Mouse (Mus musculus): ENCODE results near the gene Hoxd9.

Hoxd9 gene

DNA sequence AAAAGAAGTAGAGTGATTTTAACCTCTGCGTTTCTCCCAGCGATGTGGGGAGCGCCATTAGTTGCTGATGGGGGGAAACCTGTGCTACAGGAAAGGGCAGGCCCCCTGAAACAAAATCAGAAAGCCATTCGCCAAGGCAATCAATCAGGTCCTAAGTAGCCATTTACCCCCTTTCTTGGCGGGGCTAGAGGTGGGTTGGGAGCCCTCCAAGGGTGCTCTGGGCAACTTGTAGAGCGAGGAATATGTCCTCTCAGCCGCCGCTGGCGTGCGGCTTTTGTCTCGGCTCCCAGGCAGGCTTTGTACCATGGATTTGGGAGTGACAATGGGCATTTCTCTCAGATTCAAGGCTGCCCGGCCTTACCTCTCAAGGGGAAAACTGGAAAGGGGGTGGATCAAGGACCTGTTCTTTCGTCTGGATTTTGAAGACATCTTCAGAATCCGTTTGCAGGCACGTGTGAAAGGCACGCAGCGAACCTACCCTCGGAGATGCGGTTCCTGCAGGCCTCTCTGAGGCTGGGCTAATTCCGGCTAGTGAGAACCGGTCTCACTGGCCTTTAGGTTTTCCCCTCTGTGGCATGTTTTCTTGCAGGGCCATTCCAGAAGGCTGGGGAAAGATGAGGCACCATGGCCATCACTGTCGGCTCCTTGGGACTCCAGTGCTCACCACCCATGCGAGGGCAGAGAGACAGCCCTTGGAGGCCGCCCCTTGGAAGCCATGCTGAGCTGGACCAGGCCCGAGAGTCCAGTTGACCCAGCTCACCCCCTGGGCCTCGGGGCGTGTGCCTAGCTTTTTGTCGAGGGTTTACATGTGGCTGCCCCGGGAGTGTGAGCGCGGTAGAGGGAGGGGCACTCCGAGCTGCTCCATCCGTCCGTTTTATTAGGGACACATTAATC is 838 bp upstream of the Hoxd9 start:
- DNase-seq (ENCODE audit: low read depth, low spot score): peak; percentile 51

DNA sequence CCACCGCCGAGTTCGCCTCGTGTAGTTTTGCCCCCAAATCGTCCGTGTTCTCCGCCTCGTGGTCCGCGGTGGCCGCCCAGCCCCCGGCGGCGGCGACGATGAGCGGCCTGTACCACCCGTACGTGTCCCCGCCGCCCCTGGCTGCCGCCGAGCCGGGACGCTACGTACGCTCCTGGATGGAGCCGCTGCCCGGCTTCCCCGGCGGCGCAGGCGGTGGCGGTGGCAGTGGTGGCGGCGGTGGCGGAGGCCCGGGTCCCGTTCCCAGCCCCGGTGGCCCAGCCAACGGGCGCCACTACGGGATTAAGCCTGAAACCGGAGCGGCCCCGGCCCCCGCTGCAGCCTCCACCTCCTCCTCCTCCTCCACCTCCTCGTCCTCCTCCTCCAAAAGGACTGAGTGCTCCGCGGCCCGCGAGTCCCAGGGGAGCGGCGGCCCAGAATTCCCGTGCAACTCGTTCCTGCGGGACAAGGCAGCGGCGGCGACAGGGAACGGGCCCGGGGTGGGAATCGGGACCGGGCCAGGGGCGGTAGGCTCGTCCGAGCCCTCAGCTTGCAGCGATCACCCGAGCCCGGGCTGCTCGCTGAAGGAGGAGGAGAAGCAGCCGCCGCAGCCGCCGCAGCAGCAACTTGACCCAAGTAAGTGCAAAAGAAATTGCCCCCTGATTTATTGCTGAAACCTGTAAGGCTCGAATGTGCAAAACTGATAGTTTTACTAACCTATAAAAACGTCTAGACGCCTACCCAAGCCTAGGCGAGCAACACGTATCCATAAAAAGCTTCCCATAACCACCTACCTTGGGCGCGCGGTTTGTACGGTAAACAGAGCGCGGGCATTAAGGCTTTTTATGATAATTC is 900 bp downstream of the Hoxd9 start:
- DNase-seq (ENCODE audit: low read depth, low spot score): peak; percentile 66

DNA sequence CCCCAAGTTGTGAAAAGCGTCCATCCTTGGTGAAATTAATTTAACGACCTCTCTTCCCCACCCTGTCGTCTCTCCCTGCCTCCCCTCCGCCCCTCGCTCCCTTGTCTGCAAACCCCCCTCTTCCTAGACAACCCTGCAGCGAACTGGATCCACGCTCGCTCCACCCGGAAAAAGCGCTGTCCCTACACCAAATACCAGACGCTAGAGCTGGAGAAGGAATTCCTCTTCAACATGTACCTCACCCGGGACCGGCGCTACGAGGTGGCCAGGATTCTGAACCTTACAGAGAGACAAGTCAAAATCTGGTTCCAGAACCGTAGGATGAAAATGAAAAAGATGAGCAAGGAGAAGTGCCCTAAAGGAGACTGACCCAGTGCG is 1.5 kb downstream of the Hoxd9 start:
- DNase-seq (ENCODE audit: low read depth, low spot score): no peak

DNA sequence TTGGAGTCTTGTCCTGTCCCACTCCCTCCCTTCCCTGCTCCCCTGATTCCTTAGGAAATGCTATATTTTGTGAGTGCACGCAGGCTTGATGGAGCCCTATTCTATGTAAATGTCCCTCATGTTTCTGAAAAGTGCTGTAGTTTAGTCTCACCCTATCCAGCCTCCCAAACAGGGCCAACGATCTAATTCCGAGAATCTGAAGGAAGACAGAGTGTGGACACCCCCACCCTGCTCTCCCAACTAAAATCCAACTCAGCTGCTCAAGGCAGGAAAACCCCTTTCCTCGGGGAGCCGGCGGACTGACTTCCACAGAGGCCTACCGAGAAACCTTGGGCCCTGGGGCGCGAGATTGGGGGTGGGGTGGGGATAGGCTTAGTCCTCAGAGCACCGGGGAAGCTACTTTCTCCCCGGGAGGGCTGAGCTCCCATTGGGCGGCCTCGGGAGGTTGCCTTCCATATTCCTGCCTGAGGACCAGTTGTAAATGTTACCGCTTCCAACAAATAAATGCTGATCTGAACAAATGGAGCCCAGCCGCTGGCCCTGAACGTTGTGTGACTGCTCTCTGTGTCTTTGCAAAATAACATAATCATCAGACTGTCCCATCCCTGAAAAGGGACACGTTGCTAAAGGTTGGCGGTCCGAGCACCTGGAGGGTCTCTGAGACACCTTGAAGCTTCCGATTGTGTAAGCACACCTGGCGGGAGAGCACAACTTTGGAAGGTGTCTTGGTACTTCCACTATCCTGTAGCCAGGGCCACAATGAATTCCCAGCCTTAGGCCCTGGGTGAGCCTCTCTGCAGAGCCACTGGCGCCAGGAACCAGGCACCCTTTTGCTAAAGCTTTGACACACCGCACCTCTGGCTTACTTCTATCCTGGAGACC is 2.4 kb downstream of the Hoxd9 start:
- no peak for DNase-seq (ENCODE audit: low read depth, low spot score)

DNA sequence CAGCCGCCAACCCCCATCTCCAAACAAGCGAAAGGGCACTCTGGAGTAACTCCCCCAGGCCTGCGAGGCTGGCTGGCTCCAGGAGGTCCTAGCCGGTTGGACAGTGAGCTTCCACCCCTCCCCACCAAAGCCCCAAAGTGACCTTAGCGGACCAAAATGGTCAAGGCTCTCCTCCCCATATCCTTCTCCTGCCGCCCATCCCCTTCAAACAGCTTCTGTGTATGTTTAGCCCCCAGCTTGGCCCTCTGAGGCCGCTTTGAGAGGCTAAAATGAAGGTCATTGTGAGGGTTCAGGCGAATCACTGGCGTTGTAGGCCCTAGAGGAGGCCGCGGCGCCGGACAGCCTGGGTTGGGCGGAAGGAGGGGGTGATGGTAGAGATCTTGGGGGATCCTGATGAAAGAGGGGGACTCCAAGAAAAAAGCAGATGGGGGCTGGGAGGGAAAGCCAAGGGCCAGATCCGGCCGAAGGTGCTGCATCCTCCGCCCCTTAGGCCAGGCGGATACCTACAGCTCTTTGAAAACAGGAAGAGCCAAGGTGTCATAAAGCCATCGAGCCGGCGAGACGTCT is 3.1 kb downstream of the Hoxd9 start:
- DNase-seq (ENCODE audit: low read depth, low spot score): no peak

DNA sequence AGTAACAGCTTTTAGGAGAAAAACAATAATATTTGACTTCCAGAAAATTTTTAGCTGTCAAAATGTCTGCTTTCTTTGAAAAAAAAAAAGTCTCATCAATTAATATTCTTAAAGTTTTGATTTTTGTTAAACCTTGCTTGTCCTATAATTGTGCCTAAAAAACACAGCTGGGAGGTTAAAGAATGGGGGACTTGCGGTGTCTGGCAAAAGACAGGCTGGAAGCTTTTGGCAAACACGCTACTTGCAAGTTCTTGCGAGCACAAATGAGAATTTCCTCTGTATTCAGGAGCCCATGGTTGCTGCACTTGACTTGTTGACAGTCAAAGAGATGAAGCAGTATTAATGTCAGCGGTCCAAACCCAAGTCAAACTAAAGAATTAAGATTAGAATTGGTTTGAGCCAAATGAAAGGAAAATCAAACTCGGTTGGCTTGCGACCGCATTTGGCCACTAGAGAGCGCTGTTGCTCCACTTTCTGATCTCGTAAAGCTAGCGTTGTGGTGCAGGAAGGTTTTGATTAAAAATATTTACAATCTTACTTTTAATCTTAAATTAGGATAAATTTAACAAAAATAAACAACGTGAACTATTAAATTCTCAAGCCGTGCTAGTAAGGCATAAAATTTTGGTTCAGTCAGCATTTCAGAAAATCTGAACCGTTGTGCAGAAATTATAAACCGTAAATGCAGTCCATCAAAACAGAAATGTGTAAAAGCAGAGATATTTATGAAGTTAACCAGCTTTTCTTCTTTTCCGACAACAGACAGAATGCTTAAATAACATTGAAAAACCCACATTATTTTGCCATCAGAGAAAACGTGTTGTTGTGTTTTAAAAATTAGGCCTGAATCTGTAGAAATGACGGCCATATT is 4.7 kb downstream of the Hoxd9 start:
- DNase-seq (ENCODE audit: low read depth, low spot score): peak; percentile 69

DNA sequence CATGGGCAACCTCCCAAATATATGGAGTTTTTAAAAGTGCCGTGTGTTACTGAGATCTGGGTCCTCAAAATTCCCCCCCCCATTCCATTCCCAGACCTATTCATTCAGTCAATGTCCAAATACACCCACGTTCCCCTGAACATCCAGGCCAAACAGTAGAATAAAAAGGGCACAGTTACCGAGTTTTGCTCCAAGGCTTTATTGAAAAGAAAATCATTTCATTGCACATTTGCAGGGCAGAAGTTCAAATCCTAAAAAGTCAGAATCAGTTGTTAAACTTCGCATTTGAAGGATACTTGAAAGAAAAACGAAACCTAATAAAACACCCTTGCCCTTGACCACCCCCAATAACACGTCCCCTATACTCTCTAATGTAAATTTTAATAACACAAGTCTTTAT is 5.3 kb downstream of the Hoxd9 start:
- DNase-seq (ENCODE audit: low read depth, low spot score): no peak

DNA sequence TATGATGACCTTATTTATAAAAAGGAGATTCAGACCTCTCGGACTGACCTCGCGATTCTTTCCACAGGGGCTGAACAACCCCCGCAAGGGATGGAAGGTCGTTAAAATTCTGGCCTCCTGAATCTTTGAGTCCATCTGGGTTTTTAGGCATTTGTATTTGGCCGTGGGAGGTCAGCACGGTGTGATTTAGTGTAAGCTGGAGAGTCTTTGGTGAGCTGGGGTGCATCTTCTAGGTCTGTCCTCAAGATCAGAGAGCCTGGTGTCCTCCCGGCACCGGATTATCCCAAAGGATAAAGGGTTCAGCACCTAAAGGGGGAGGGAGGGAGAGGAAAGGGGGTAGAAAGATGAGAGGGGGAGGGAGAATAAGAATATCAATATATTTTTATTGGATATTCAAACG is 5.8 kb downstream of the Hoxd9 start:
- DNase-seq (ENCODE audit: low read depth, low spot score): no peak

DNA sequence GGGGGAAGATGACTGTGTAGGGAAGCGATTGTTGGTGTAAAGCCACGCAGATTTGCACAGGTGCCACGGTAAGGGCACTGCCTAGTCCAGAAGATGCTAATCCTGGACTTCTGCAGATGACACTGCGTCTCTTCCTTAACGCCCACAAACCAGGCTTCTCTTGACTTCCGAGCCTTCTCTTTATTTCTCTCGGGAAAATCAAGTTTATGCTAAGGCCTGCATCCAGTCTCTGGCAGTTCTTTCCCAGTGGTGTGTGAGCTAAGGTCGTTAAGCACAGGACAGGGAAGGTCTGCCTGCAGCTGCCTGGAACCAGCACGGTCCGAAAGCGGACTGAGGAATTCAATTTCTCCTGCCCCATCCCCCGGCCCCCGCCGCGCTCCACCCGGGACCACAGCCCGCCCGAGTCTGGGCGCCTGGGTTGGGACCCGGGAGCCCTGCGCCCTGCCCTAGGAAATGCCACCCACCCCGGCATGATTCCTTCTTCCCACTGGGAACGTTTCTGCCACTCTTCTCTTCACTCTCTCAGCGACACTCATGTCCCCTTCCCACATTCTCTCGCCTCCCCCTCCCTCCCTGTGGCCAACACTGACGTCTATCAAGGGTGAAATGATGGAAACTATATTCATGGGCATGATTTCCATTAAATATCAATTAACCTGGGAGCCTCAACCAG is 6.3 kb downstream of the Hoxd9 start:
- DNase-seq (ENCODE audit: low read depth, low spot score): no peak

DNA sequence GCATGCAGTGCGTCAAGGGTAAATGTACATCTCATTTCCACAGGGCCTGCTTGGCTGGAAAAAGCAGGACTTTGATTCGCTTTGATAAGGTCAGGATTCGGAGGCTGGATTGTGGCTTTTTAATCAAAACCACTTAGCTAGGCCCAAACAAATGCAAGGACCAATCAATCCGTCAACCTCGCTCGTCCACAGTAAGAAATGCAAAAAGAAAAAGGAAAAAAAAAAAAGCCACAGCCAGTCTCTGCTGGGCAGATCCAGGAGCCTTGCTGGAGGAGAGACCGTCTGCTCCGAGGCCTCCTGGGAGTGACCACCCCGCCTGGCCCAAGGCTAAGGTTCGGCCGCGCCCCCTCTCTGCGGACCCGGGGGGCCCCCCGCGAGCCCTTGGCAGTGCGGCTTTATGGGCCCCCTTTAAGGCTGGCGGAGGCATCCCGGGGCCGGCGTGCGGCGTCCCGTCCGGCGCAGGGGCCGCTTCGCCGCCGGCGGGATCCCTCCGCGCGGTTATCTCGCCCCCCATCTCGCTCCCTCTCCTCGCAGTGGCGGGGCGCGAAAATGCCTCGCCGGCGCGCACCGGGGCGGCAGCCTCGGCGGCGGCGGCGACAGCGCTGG is 7.0 kb downstream of the Hoxd9 start, which contains the start of gene Hoxd8:
Gene Hoxd8, plus strand, starts transcription at position 223 of the 606 bp plus-strand sequence.
- DNase-seq (ENCODE audit: low read depth, low spot score): peak; percentile 76

DNA sequence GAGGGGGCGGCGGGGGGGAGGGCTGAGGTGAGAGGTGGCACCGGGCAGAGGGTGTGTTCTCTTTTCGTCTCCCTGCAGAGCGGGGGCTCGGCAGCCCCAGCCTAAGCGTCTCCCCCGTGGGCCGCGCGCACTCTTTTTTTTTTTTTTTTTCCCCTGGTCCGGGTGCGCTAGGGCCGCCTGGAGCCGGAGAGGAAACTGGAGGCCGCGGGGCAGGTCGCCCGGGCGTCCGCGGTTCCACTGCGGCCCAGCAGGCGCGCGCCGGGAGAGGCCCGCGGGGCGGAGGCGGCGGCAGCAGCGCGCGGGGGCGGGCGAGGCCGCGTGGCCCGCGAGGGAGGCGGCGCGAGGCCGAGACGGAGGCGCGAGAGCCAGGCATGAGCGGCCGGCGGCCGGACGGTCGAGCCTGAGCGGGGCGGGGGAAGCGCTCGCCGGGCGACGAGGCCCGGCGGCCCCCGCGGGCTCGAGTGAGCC is 7.5 kb downstream of the Hoxd9 start:
- DNase-seq (ENCODE audit: low read depth, low spot score): no peak

DNA sequence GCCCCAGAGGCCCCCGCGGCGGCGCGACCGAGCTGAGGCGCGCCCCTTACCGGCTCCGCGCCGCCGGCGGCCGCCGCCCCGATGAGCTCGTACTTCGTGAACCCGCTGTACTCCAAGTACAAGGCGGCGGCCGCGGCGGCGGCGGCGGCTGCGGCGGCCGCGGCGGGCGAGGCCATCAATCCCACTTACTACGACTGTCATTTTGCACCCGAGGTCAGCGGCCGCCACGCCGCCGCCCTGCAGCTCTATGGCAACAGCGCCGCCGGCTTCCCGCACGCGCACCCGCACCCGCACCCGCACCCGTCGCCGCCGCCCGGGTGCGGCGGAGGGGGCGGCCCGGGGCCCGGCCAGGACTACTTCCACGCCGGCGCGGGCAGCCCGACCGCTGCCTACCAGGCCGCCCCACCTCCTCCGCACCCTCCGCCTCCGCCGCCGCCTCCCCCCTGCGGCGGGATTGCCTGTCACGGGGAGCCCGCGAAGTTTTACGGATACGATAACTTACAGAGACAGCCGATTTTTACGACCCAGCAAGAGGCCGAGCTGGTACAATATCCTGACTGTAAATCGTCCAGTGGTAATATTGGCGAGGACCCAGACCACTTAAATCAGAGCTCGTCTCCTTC is 8.1 kb downstream of the Hoxd9 start:
- DNase-seq (ENCODE audit: low read depth, low spot score): no peak

DNA sequence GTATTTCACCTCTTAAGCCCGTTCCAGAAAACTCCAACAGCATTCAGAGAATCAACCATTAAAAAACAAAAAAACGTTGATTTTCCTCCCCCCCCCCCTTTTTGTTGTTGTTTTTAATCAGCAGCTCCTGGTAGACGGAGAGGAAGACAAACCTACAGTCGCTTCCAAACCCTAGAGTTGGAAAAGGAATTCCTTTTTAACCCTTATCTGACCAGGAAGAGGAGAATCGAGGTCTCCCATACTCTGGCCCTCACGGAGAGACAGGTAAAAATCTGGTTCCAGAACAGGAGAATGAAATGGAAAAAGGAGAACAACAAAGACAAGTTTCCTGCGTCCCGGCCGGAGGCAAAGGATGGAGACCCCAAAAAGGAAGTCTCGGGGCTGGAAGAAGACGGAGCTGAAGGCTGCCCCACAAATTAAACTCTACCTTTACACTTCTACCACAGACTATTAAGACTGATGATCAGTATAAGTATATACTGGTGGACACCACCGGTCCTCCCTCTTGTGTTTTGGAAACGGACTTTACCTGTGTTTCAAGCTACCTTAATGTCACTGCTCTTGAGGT is 8.9 kb downstream of the Hoxd9 start:
- no peak for DNase-seq (ENCODE audit: low read depth, low spot score)

DNA sequence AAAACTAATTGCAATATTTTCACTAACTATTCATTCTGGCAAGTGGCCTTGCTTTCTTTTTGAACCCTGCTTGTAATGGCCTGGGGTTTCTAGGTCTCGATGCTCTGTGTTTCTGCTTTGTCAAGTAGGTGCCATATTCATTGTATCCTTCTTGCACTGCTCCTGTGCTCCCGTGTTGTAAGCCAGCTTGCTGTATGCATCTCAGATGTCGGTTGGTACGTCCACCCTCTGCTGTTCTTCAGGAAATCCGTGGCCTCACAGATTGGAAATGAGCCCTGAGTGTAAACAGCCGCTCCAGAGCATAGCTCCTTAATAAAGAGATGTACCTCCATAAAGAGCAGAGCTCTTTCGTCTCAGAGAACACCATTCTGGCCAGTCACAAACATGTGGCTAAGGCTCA is 10.1 kb downstream of the Hoxd9 start:
- DNase-seq (ENCODE audit: low read depth, low spot score): no peak

DNA sequence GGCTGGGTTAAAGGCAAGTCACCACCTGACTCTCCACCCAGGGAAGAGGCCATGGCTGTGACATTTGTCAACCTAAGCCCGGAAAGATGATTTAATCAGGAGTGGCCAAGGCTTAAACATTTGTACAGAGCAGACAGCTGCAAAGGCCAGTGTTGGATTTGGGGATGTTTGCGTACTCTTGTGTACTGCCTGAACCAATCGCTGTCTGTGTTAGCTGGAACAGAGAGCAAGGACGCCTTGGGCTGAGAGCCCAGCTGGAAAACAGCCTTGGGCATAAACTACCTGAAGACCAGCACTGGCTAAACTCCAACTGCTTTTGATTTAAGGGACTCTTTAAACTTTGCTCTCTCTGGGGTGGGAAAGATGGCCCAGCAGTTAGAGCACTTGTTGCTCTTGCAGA is 11.1 kb downstream of the Hoxd9 start:
- DNase-seq (ENCODE audit: low read depth, low spot score): no peak

DNA sequence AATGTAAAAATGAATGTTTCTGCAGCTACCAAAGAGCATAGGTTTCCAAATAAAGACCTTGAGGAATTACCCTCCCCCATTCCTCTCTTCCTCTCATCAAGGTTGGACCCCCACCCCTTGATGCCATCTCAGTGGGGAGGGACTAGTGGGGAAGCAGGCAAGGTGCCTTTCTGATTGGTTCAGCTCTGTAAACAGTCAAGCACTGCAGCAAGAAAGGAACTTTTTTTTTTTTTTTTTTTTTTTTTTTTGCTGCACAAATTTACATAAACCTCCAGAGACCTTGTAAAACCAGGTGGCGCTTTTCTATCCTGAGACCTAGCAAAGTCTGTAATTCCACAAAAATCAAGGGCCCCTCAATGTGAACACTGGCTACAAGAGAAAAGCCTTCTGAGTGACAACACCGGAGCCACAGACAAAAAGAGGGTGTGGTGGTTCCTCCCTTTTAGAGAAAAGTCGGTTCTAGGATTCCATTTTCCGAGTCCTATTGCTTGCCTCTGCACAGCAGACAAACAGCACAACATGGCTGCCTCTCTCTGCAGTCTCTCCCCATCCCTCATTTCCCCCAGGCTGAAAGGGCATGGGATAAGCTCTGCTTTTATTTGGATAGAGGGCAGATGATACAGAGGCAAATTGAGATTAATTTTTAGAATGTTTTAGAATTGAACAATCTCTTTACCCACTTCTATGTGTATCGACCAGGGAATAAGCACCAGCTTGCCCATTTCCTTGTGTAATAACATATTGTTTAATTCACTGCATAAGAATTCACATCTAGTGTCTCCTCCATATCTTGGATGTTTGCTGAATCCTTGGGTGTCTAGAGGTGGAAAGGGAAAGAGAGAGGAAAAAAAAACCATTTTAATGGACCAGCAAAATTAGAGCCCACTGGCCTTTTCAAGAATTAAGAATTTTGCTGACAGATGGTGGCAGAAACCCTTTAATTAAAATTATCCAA is 12.2 kb downstream of the Hoxd9 start:
- no peak for DNase-seq (ENCODE audit: low read depth, low spot score)

DNA sequence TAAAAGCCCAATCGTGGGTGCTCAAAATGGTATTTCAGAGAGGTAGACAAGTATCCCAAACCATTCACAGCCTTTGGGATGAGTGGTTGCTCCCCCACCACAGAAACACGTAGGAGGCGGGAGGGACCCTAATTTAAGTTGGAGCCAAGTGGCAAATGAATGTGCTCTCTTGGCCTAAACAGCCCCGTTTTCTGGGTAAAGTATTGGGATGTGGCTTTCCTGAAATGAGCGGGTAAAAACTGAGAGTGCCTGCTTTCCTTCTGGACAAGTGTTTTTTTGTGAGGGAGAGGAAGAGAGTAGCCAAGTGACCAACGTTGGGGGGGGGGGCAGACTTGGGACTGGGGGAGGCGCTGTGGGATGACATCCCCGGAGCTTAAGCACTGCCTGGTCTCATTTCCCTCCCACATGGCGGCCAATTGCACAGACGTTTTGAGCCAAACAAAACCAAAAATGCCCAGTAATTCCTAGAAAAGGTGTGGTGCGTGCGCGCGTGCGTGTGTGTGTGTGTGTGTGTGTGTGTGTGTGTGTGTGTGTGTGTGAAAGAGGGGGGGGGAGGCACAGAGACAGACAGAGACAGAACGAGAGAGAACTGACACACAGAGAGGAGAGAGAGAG is 13.5 kb downstream of the Hoxd9 start:
- DNase-seq (ENCODE audit: low read depth, low spot score): no peak
